Mouse (Mus musculus): ENCODE measurements around the gene Arl11.

Gene Arl11

GRCm38 (mm10) chr14:61327618-61328450 is 18.3 kb downstream of the Arl11 start:
- DNase-seq (ENCODE audit: low read depth in 2 of 2, low spot score in 2 of 2): peak; percentile 56 to 66

- DNase-seq (ENCODE audit: low read depth in 2 of 2, low spot score in 2 of 2): no peak
Observed at GRCm38 (mm10) chr14:61330591-61330990, 21.0 kb downstream of the Arl11 start.

- DNase-seq (ENCODE audit: low read depth in 2 of 2, low spot score in 2 of 2): peak; percentile 47 to 61
Observed at GRCm38 (mm10) chr14:61330996-61331561, 21.5 kb downstream of the Arl11 start.

GRCm38 (mm10) chr14:61339381-61339780 is 29.8 kb downstream of the Arl11 start:
- no peak for DNase-seq (ENCODE audit: low read depth in 2 of 2, low spot score in 2 of 2)

GRCm38 (mm10) chr14:61344590-61344989 is 35.0 kb downstream of the Arl11 start:
- DNase-seq (ENCODE audit: low read depth in 2 of 2, low spot score in 2 of 2): no peak

- no peak for DNase-seq (ENCODE audit: low read depth in 2 of 2, low spot score in 2 of 2)
Observed at GRCm38 (mm10) chr14:61346827-61347698, 37.5 kb downstream of the Arl11 start.

GRCm38 (mm10) chr14:61349876-61350275 is 40.3 kb downstream of the Arl11 start:
- no peak for DNase-seq (ENCODE audit: low read depth in 2 of 2, low spot score in 2 of 2)

- no peak for DNase-seq (ENCODE audit: low read depth in 2 of 2, low spot score in 2 of 2)
Observed at GRCm38 (mm10) chr14:61350808-61351207, 41.3 kb downstream of the Arl11 start.

- DNase-seq (ENCODE audit: low read depth in 2 of 2, low spot score in 2 of 2): no peak
Observed at GRCm38 (mm10) chr14:61354251-61355235, 45.0 kb downstream of the Arl11 start.

GRCm38 (mm10) chr14:61360131-61360980 is 50.8 kb downstream of the Arl11 start, which contains the start of gene Ebpl:
Ebpl (minus strand) TSS chr14:61360439.
- peak; percentile 78 to 84 for DNase-seq (ENCODE audit: low read depth in 2 of 2, low spot score in 2 of 2)

GRCm38 (mm10) chr14:61360981-61361511 is 51.5 kb downstream of the Arl11 start:
- DNase-seq (ENCODE audit: low read depth in 2 of 2, low spot score in 2 of 2): no peak
